Mouse (Mus musculus) hindbrain, embryonic 11.5 days (tissue): ENCODE results near the gene Plekhh3. TPM values are rescaled to one million over a fixed set of nuclear protein-coding genes. Genes with fewer than 3 reads are reported as not detected.

Experiments used
- ATAC-seq: fragments of 200-750 bp; cut with Nextera tagmentation; 2 replicates; pipeline ENCODE4 v1.8.0; 2017; ENCODE audit warnings: mild to moderate bottlenecking, moderate TSS enrichment, moderate library complexity; ENCODE audit not compliant: low FRiP score
- DNase-seq: peaks from one replicate; pipeline ENCODE4 v3.0.0-alpha.2; 2015; ENCODE audit warnings: low spot score
- H3K27ac ChIP-seq: fragments of 300-500 bp; sonication (generic); 2 replicates; pipeline ENCODE4 v1.5.1; 2014; ENCODE audit warnings: mild to moderate bottlenecking, low read depth, low read length
- H3K27me3 ChIP-seq: fragments of 300-500 bp; sonication (generic); 2 replicates; pipeline ENCODE4 v1.6.1; 2014; ENCODE audit warnings: mild to moderate bottlenecking, low read length, moderate library complexity, mixed read lengths; ENCODE audit not compliant: control insufficient read depth, insufficient read depth
- H3K36me3 ChIP-seq: fragments of 300-500 bp; sonication (generic); 2 replicates; pipeline ENCODE4 v1.6.1; 2014; ENCODE audit warnings: mild to moderate bottlenecking, low read length, moderate library complexity, mixed read lengths; ENCODE audit not compliant: control insufficient read depth, insufficient read depth
- H3K4me1 ChIP-seq: fragments of 300-500 bp; sonication (generic); replicated peaks from 2 replicates; pipeline ENCODE4 v1.6.1; 2014; ENCODE audit warnings: low read length, mixed read lengths; ENCODE audit not compliant: control insufficient read depth, insufficient read depth
- H3K4me2 ChIP-seq: fragments of 300-500 bp; sonication (generic); replicated peaks from 2 replicates; pipeline ENCODE4 v1.6.1; 2014; ENCODE audit warnings: mild to moderate bottlenecking, low read depth, low read length
- H3K4me3 ChIP-seq: fragments of 300-500 bp; sonication (generic); 2 replicates; pipeline ENCODE4 v1.5.1; 2014; ENCODE audit warnings: low read depth, low read length
- H3K9ac ChIP-seq: fragments of 300-500 bp; sonication (generic); 2 replicates; pipeline ENCODE4 v1.6.1; 2014; ENCODE audit warnings: low read depth, low read length
- H3K9me3 ChIP-seq: fragments of 300-500 bp; sonication (generic); 2 replicates; pipeline ENCODE4 v1.6.1; 2016; ENCODE audit warnings: low read length; ENCODE audit not compliant: control insufficient read depth
- WGBS: fragments of 180-500 bp; shearing (Covaris S2); extraction: QIAGEN DNeasy Blood & Tissue Kit; methylation state at CpG from one replicate; pipeline ENCODE4 v1.1.7; 2014; 5-methylcytosine and 5-hydroxymethylcytosine counted together
- polyA plus RNA-seq: library from polyadenylated mRNA; unstranded; fragments of >200 nt; fragmentation: Nextera tagmentation; extraction: Ambion mirVana; gene quantifications from 2 replicates; pipeline ENCODE4 v1.2.1, GENCODE M21; 2014

The Plekhh3 gene
- polyA plus RNA-seq, 1 experiment from 2014 or later = 7.7 TPM

DNA sequence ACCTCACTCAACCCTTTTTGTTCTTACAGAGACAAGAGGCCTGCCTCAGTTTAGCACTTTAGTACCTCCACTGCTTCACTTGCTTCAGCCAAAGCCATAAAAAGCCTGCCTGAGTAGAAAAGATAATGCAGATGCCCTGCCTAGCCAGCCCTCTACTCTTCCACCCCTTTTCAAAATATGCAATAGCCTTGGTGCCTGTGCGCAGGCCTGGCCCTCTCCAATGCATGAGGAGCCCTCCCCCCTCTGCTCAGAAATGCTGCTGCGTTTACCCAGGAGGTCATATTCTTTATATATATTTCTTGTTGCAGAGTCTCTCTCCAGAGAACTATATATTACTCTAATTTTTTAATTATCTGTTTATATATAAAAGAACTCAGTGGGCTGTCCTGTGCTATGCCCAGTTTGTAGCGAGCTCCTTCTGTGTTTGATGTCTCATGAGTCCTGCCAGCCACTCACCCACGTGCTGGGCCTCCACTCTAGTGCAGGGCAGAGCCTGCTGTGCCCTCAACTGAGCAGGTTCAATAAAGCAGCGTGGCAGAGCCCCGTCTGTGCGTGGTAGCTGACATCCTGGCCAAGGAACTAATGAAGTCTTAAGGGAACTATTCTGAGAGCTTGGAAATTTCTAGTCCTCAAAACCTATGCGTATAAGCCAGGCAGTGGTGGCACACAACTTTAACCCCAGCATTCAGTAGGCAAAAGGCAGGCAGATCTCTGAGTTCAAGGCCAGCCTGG, 19.2 kb upstream of the Plekhh3 start:
- peak; percentile 8 for DNase-seq
- H3K27me3 ChIP-seq = no peaks in the 10 kb centered on the region
- H3K4me3 ChIP-seq = no peak overlapping the region
- H3K4me2 ChIP-seq = no peak overlapping the region
- peak overlapping the region; percentile 74 for H3K27ac ChIP-seq
- H3K4me1 ChIP-seq = no peaks in the 10 kb centered on the region; the same call in 1 of the 2 replicates
- H3K36me3 ChIP-seq = no peaks in the 10 kb centered on the region
- no peaks in the 10 kb centered on the region for H3K9me3 ChIP-seq
- 47% methylated on average over 8 of the region's 8 CpGs for WGBS
- no peak overlapping the region for H3K9ac ChIP-seq
- peak; percentile 22; the same call in 1 of the 2 replicates for ATAC-seq

DNA sequence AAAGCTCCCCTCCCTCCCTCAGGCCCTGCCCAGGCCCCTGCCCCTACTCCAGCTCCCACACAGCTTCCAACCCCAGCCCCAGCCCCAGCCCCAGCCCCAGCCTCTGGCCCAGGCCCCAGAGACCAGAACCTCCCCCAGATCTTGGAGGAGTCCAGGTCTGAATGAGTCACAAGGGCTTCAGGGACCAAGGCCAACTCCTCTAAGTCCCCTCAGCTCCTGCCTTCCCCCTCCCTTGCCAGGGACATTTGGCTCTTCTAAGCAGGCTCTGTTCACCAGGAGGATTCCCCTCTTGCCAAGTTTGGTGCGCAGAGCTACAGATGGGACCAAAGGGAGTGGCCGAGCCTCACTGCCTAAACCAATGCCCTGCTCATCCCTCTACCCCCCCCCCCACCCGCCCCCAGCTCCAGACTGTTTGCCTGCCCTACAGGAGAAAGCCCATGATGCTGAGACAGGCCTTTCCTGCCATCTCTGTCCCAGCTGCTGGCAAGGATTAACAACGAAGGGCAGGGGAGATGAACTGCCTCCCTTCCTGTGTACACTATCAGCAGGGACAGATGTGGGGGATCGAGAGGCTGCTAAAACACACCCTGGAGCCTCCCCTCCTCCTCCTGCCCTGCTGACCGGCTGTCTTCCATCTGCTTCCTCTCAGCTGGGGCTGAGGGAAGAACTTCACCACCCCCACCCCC, 18.5 kb upstream of the Plekhh3 start:
- no peak overlapping the region for H3K4me2 ChIP-seq
- 13% methylated on average over 5 of the region's 6 CpGs for WGBS
- peak; percentile 59 for DNase-seq

DNA sequence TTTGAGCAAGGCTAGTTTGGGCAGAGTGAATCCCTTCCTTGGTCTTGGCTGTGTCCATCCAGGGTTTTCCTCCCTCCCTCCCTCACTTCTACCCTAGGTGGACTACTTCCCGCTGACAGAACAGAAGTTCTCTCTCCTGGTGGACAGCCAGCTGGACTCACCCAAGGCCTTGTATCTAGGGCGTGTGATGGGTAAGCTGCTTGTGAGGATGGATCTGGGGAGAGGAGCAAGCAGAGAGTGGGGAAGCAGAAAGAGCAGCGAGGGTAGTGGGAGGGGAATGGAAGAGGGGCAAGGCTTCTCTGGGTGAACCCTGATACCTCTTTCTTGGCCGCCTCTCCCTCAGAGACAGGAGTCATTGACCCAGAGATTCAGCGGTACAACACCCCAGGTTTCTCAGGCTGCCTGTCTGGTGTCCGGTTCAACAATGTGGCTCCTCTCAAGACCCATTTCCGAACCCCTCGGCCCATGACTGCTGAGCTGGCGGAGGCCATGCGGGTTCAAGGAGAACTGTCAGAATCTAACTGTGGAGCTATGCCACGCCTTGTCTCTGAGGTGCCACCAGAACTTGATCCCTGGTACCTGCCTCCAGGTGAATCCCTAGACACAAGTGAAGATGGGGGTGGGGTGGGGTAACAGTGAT, 17.1 kb upstream of the Plekhh3 start:
- no peak for ATAC-seq
- WGBS = 84% methylated on average over 11 of the region's 11 CpGs
- Histone ChIP-seq H3K4me3 (no peak overlapping the region), H3K27ac (no peak overlapping the region), H3K4me2 (no peak overlapping the region), H3K36me3 (no peaks in the 10 kb centered on the region), H3K4me1 (no peaks in the 10 kb centered on the region; the same call in 1 of the 2 replicates), H3K27me3 (no peaks in the 10 kb centered on the region), H3K9me3 (no peaks in the 10 kb centered on the region), H3K9ac (no peak overlapping the region)
- no peak for DNase-seq

More for the DNA sequence above, 18.5 kb upstream of the Plekhh3 start:
- H3K9me3 ChIP-seq = no peaks in the 10 kb centered on the region
- H3K4me1 ChIP-seq = no peaks in the 10 kb centered on the region; the same call in 1 of the 2 replicates
- peak overlapping the region; percentile 74 for H3K27ac ChIP-seq
- H3K36me3 ChIP-seq = no peaks in the 10 kb centered on the region
- H3K27me3 ChIP-seq = no peaks in the 10 kb centered on the region
- H3K4me3 ChIP-seq = no peak overlapping the region
- no peak overlapping the region for H3K9ac ChIP-seq
- peak; percentile 78 for ATAC-seq

DNA sequence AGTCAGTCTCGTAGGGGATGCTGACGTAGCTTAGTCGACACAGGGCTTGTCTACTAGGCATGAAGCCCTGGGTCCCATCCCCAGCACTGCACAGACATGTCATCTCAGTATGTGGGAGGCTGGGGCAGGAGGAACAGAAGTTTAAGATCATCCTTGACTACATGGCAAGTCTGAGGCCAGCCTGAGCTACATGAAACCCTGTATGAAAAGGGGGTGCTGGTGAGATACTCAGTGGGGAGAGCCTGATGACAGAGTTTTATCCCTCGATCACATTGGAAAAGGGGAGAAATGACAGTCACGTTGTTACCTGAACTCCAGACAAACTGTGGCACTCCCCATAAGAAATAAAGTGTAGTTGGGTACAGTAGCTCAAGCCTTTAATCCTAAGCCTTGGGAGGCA, 16.4 kb upstream of the Plekhh3 start:
- 90% methylated on average over 5 of the region's 5 CpGs for WGBS
- no peak overlapping the region for H3K4me2 ChIP-seq
- H3K4me1 ChIP-seq = no peaks in the 10 kb centered on the region; the same call in 1 of the 2 replicates
- no peaks in the 10 kb centered on the region for H3K36me3 ChIP-seq
- ATAC-seq (no peak), DNase-seq (no peak)
- H3K9me3 ChIP-seq = no peaks in the 10 kb centered on the region
- H3K27ac ChIP-seq = no peak overlapping the region
- H3K4me3 ChIP-seq = no peak overlapping the region
- no peak overlapping the region for H3K9ac ChIP-seq
- no peaks in the 10 kb centered on the region for H3K27me3 ChIP-seq

DNA sequence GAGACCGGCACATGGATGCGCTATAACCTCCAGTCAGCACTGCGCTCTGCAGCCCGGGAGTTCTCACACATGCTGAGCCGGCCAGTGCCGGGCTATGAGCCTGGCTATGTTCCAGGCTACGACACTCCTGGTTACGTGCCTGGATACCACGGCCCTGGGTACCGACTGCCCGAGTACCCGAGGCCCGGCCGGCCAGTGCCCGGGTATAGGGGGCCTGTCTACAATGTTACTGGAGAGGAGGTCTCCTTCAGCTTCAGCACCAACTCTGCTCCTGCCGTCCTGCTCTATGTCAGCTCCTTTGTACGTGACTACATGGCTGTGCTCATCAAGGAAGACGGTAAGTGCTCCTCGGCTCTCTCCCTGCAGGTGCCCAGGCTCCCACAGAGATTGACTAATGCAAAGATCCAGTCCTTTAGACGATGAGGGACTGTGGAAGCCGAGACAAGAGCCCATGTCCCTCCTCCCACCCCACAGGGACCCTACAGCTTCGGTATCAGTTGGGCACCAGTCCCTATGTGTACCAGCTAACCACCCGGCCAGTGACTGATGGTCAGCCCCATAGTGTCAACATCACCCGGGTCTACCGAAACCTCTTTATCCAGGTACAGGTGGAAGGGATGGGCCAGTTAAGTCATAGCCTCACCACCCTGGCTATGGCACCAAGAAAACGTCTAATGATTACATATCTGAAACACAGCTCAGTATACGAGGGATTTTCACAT, 15.5 kb upstream of the Plekhh3 start:
- Histone ChIP-seq H3K4me1 (no peaks in the 10 kb centered on the region; the same call in 1 of the 2 replicates), H3K36me3 (no peaks in the 10 kb centered on the region), H3K9me3 (no peaks in the 10 kb centered on the region), H3K4me2 (no peak overlapping the region), H3K27me3 (no peaks in the 10 kb centered on the region), H3K9ac (no peak overlapping the region), H3K4me3 (no peak overlapping the region), H3K27ac (no peak overlapping the region)
- 88% methylated on average over 27 of the region's 27 CpGs for WGBS
- DNase-seq = no peak
- ATAC-seq = no peak

DNA sequence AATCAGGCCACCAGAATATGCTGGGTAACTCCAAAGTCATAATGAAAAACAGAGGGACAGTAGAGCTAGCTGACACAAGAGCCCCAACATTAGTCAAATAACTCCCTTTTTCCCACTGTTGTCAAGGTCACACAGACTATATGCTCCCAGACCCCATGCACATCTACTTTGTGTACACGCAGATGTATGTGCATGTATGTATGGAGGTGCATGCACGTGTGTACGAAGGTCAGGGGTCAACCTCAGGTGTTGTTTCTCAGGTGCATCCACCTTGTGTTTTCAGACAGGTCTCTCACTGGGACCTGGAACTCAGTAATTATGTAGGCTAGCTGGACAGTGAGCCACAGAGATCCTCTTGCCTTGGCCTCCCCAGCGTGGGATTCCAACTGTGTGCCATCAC, 14.3 kb upstream of the Plekhh3 start:
- DNase-seq (no peak), ATAC-seq (no peak)
- Histone ChIP-seq H3K4me2 (no peak overlapping the region), H3K9ac (no peak overlapping the region), H3K27ac (no peak overlapping the region), H3K27me3 (0 out of 2 replicates have a peak, but pooled peaks cover under 1% of the 10 kb centered on the region), H3K4me1 (no peaks in the 10 kb centered on the region), H3K4me3 (no peak overlapping the region), H3K9me3 (no peaks in the 10 kb centered on the region), H3K36me3 (no peaks in the 10 kb centered on the region)
- 94% methylated on average over 4 of the region's 4 CpGs for WGBS

DNA sequence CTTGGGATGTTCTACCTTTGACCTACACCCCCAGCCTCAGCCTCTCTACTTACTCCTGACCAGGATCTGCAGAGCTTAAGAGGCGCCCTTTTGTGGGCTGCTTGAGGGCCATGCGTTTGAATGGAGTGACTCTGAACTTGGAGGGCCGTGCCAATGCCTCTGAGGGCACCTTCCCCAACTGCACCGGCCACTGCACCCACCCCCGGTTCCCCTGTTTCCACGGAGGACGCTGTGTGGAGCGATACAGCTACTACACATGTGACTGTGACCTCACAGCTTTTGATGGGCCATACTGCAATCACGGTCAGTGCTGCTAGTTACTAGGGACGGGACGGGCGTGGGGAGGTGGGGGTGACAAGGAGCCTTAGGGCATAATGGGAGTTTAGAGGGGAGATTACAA, 13.8 kb upstream of the Plekhh3 start:
- 93% methylated on average over 12 of the region's 12 CpGs for WGBS
- H3K27ac ChIP-seq = no peak overlapping the region
- H3K4me1 ChIP-seq = no peaks in the 10 kb centered on the region
- H3K4me2 ChIP-seq = no peak overlapping the region
- H3K27me3 ChIP-seq = 0 out of 2 replicates have a peak, but pooled peaks cover 2% of the 10 kb centered on the region
- H3K9me3 ChIP-seq = no peaks in the 10 kb centered on the region
- DNase-seq (no peak), ATAC-seq (no peak)
- no peak overlapping the region for H3K9ac ChIP-seq
- H3K36me3 ChIP-seq = no peaks in the 10 kb centered on the region
- no peak overlapping the region for H3K4me3 ChIP-seq

DNA sequence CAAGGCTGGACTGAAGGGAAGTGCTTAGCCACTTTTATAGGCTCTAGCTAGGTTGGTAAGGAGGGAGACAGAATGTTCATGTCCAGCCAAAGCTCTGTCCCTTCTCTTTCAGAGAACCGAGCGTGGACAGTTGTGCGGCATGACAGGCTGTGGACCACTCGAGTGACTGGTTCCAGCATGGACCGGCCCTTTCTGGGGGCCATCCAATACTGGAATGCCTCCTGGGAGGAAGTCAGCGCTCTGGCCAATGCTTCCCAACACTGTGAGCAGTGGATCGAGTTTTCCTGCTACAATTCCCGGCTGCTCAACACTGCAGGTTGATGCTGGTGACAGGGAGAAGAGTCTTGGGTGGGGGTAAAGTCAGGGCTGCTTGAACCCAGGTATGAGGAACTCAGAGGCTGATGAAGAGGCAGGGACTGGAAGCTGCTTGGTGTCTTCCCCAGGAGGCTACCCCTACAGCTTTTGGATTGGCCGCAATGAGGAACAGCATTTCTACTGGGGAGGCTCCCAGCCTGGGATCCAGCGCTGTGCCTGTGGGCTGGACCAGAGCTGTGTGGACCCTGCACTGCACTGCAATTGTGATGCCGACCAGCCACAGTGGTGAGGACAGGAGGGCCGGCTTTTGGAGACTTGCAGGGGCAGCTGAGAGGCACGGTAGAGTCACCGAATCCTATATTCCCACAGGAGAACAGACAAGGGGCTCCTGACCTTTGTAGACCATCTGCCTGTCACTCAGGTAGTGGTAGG, 11.8 kb upstream of the Plekhh3 start:
- Histone ChIP-seq H3K4me3 (no peak overlapping the region), H3K4me2 (no peak overlapping the region), H3K9ac (no peak overlapping the region), H3K27ac (no peak overlapping the region), H3K36me3 (no peaks in the 10 kb centered on the region), H3K4me1 (no peaks in the 10 kb centered on the region), H3K27me3 (peaks cover 11% of the 10 kb centered on the region), H3K9me3 (no peaks in the 10 kb centered on the region)
- 78% methylated on average over 14 of the region's 14 CpGs for WGBS
- DNase-seq (no peak), ATAC-seq (no peak)
